Mouse (Mus musculus): ENCODE measurements around the gene Fgfbp1.

- TF ChIP-seq CTCF (IDR thresholded peaks at IDR 0.05; ENCODE audit: low read depth, low read length) (no peak), POLR2A (IDR thresholded peaks at IDR 0.05; ENCODE audit: borderline replicate concordance, low read depth, low read length) (no peak)
Measured at GRCm38 (mm10) chr5:43982896-43983295, 1.3 kb upstream of the Fgfbp1 start.
